Mouse (Mus musculus) right cerebral cortex, postnatal 36 days (tissue): ENCODE data around the gene Morn5.

ENCODE experiments used
- DNase-seq, 2 experiments: peaks; one replicate each; pipeline ENCODE4 v3.0.0; 2022; ENCODE audit warnings: low spot score in 2 of 2, mixed read lengths in 1 of 2

Morn5 gene

DNA sequence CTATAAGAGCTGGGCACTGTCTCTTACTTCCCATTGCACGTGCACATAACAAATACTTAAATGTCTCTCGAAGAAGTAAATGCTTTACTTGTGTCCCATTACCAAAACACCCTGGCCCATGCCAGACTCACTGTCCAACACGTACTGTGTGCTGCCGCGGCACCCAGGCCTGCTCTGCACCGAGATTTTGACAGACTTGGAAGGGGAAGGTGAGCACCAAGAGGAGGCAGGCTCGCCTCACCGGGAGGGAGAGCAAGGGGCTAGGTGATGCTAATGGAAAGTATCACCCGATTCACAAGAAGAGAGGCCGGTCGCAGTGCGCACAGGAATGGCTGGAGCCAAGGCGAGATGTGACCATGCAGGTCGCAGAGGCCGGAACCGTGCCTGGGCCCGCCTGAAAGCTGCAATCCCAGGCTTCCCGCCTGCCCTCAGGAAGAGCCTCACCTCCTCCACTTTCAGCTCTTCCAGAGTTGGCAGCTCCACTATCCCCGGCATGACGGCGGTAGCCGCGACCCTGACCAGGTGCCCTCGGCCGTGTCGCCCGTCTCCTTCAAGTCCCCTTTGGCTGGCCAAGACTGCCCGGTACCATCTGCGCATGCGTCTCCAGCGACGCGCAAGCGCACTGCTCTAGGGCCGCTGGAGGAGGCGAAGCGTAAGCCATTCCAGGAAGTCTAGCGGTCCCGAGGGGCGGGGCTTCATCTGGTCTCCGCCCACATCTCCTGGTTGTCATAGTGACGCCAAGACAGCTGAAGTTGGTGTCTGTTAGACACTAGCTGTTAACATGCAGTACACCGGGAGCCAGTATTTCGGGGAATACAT, at the start of gene Morn5, which contains the start of gene Ndufa8:
Gene Morn5, plus strand, starts transcription at position 711 of the 819 bp plus-strand sequence.
Gene Ndufa8, minus strand, starts transcription at position 659 of the 819 bp plus-strand sequence.
- peak; percentile 95 to 97 for DNase-seq

DNA sequence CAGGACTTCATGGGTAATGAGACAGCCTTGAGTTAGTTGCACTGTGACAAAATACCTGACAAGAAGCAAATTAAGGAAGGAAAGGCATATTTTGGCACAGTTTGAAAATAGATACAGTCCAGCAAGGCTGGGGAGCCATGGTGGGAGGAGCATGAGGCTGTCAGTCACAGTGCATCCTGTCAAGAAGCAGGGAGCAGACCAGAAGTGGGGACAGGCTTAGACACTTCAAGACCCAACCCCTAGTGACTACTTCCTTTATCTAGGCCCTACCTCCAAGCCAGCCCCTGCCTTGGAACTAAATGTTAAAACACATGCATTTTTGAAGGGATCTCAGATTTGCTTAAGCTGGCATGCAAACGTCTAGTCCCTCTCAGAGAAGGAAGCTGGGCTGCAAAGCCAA, 48.9 kb upstream of the Morn5 start:
- DNase-seq, result no peak

DNA sequence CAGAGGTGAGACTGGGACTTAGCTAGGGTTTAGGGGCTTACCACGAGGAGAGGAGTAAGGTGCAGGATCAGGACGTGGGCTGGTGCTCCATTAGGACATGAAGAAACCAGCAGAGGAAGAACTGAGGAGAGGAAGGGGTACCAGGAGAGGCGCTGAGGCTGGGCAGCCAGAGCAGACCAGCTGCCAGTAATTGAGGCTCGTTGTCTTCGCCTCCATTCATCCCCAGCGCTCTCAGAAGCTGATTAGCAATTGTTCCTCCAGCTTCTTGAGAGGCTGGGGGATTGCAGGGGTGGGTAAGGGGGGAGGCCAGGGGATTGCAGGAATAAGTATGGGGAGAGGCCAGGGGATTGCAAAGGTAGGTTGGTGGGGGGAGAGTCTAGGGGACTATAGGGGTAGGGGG, 47.1 kb upstream of the Morn5 start:
- no peak for DNase-seq

DNA sequence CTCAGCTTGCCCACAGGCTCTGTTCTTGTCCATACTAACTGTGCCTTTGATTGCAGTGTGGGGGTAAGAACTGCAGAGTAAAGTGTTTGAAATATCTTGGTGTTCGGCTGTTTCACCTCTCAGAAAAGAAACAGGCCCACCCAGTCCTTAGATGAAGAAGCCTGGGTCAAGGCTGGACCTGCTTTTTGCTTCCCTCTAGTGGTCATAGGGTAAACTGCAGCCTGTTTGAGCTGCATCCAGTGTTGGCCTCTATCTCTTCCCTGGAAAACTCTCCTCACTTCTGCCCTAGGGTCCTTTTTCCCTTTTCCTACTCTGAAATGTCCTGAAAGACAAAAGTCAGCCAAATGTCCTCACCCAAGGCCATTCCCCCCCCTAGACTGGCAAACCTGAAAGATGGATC, 41.2 kb upstream of the Morn5 start:
- DNase-seq, result no peak

DNA sequence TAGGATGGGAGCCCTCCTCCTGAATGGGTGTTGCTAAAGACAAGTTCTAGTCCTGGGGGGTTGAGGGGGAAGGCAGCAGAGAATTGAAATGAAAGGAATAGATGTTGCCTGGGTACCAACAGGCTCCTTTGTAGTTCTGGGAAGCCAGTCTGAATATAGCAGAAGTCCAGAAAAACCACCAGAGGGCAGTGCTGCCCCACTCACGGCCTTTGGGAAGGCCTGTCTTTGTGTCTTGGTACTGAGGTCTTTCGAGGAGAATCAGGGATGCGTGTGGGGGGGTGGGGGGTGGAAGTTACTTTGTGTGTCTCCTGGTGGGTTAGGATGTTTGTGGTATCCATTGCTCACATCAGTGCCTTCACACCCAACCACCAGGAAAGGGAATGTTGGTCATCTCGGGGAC, 39.9 kb upstream of the Morn5 start:
- no peak for DNase-seq

DNA sequence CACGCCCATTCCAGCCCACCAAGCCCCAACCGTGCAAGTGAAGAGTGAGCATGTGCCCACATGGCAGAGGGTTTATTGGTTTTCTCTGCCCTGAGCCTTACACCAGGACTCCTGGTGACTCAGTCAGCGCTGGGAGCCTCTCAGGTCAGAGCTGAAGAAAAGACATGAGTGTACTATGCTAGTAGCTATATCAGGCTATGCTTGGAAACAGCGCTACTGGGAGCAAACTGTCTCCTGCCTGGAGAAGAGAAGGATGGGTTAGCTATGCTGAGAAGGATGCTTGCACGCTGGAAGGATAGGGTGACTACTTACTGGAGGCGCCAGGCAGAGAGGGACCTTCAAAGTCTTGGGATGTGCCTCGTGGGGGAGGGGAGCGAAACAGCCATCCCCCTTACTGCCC, 38.7 kb upstream of the Morn5 start:
- DNase-seq, result no peak

DNA sequence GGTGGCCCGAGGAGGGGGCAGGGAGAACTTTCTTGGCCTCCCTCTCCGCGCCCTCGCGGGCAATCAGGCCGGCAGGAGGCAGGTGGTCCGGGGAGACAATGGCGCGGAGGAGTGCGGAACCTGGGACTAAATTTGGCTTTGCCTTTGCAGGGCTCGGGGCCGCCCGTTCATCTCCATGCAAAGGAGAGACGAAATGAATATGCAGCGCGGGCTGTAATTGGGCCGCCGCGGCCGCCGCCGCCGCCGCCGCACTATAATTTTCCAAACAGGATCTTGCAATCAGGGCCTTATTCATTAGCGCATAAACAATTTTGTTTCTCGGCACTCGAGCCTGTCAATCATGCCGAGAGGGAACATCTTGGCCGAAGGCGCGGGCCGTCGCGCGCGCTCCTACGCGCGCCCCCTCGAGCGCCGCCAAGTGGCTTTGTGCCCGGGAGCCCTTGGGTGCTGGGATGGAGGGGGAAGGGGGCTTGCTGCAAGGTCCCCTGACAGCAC, 37.9 kb upstream of the Morn5 start:
- DNase-seq, result peak; percentile 50 to 52

DNA sequence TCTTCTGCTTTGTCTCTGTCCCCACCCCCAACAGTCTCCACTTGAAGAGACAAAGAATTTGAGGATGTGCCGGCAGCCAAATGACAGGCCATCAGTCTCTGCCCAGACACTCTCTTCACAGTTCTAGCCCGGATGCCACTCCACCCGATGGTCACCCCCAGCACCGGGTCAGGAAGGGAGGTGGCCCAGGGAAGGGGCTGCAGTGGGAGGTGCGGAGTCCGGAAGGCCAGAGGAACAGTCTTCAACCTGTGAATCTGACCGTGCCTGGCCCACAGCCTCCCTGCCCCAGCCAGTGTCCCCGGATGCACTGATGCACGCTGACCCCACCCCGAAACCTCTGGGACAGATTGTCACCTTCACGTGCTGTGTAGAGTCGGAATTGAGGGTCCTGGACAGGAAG, 36.2 kb upstream of the Morn5 start:
- no peak for DNase-seq

DNA sequence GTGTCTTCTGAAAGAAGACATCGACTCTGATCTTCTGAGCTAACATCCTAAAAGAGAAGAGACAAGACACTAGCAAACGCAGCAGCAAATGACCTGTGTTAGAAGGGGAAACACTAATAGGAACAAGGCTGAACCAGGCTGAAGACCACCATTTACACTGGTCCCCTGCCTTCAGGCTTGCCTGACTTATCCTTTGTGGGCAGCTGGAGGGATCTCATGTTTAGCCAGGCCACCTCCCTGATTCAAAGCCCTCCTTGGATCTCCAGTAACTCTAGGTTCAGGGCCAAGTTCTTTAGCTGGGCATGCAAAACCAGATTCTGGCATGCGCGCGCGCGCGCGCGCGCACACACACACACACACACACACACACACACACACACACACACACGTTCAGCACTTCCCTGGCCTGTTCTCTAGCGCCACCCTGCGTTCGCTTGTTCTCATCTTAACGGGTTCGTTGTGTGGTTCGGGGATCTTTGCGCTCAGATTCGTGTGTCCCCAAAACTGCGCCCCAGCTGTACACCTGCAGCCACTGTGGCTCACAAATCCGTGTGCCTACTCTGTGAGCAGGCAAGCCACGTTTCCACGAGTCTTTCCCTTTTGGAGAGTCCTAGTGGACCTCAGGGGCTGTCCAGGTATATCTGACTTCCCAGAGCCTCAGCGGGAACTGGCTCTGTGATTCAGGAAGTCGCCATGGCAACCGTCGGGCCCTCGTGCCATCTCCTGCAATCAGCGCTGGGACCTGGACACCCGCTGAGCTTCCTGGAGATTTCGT, 27.7 kb upstream of the Morn5 start:
- DNase-seq, result peak; percentile 66 to 78

DNA sequence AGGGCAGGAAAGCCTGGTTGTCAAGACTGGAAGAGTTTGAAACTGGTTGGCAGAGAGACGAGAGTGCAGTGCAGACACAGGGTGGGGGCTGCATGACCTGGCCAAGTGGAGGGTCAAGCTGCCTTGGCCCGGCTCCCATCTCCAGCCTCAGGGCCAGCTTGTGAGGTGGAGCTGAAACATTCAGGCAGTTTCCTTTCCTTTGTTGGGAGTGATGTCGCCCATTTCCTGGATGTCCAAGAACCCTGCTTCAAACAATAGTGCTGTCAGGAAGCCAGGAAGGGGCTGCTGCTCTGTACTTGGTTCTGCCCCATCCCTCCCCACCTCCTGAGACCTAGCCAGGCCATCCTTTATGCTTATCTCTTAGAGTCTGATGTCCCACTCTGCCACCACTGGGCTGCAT, 26.0 kb upstream of the Morn5 start:
- DNase-seq, result no peak

DNA sequence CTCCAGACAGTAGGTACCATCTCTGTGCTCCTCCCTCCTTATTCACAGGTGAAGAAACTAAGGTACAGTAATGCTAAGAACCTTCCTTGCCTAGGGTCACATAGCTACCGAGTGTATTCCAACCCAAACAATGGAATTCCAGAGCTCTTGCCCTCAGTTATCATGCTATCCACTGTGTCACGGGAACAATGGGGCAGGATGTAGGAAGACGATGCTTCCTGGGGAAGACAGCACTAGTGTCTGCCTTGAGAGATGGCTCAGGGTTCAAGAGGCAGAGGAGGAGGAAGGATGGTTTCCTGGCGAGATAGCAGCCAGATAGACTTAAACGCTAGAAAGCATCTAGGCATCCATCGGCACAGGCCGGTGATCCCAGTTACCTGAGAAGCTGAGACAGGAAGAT, 16.4 kb upstream of the Morn5 start:
- no peak for DNase-seq

DNA sequence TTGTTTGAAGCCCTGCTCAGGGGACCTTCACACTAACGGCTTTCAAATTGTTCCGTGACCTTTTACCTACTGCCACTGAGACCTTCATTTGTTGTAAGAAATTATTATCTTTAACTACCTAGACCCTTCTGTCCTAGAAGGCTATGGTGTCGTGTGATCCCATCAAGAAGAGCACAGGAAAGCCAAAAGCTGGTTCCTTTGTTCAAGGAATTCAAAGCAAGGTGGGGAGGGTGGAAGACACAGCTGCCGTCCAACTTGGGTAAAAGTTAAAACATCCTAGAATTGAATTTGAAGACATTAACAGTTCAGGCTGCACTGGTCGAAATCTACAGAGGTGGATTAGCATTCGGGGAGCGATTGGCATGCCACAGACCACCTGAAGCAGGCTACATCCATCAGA, 15.3 kb upstream of the Morn5 start:
- DNase-seq, result no peak

DNA sequence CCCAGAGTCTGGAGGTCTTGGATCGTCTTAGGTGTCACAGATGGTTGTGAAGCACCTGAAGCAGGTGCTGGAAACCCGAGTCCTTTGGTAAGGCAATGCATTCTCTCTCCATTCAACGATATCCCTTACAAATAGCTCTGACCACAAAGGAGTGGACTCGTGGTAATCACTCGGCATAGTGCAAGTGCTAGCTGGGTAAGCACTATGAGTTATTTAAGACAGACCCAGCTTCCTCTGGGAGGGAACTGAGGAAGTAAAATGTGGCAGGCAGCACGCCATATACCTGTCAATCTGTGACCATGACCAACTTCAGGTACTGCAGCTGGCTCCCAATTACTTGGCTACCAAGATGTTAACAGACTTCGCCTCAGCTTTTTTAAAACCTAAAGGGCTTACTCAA, 14.4 kb upstream of the Morn5 start:
- no peak for DNase-seq

DNA sequence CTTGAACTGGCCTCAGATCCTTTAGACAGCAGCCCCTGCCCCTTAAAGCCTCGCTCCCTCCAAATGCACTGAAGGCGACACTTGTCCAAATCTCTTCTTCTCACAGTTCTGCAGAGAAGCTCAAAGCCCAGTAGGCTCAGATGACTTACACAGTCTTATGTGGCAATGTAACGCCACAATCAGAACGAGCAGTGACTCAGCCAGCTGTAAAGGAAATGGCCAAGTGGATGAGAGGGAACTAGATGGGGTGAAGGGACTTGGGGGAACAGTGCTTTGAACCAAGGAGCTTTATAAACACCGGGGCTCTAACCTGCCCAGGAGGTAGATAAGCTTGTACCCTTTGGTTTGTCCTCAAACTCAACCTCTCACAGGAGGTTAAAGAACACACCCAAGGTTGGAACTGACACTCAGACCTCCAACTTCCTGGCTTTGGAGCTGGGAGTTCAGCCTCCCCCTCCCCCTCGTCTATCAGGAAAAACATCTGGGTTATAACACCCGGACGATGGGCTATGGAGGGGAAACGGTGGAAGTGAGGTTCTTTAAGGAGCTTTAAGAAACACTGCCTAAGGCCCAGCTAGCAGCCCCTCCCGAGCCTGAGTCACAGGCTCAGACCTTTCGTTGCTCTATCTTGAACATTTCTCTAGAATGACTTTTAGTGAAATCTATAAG, 13.7 kb upstream of the Morn5 start:
- DNase-seq, result no peak

DNA sequence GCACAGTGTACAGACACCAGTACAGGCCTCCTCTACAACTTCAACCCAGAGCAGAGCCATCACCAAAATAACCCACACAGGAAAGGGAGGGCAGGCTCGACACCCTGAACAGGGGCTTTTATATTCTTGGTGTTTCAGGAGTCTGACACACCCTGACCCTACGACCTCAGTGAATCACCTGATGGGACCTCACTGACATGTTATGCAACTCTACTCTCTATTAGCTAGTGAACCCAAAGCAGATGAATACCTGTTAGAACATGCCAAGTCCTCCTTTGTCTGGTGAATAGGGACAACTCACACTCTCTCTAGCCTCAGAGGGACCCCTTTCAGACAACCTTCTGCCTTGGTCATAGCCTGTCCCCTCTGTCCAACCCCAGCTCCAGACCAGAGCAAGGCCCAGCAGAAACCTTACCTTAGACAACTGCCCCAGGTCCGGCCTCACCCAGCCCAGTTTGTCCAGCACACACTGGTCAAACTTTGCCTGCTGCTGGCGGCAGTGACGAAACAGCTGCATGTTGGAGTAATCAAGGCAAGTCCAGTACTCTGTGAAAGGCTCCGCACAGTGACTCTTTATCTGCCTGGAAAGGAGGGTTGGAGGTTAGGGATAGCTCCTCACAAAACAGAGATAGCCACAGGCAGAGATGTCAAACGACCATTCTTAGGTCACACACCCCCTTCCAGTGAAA, 9.8 kb upstream of the Morn5 start:
- DNase-seq, result no peak

DNA sequence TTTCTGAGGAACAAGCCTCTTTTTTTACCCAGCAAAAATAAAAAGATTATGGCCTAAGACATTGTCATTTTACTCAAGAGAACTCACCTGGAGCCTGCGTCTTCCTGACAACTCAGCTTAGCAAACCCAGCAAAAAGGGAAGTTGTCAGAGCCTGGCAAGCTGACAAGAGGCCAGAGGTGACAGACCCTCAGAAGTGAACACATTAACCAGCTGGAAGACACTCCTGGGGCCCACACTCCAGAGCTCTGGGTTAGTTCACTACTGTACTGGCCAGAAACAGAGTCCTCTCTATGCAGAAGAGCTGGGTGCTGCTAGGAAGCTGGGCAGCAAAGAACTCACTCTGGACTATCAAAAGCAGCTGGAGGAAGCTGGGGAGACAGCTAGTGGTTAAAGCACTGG, 8.4 kb upstream of the Morn5 start:
- DNase-seq, result no peak

DNA sequence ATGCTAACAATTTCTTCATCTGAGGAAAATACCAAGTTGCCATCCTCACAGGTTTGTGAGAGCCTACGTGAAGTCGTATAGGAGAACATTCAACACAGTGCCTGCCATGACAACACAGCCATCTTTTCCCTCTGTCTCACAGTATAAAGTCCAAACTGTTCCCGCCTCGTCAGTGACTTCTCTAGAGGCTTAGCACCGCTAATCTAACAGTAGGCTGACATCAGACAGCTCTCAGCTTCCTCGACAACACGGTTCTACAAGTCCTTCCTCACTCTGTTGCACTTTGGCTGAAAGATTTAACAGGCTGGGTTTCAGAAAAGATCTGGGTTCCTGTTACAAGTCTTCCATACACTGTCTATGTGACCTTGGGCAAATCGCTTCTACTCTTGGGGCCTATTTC, 1.1 kb upstream of the Morn5 start:
- no peak for DNase-seq

DNA sequence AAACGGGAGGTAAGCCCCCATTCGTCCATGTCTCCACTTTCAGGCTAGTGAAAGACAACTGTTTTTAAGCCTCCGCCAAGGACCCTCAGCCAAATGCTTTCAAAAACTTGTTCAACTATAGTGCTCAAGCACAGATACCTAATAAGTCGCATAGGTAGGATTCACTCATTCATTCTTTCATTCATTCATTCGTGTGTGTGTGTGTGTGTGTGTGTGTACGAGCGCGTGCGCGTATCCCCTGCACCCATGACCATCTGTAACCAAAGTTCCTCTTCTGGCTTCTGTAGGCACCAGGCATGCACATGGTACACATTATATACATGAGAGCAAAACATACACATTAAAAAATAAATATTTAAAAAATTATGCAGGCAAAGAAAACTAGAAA, 303 bp downstream of the Morn5 start:
- DNase-seq, result no peak

DNA sequence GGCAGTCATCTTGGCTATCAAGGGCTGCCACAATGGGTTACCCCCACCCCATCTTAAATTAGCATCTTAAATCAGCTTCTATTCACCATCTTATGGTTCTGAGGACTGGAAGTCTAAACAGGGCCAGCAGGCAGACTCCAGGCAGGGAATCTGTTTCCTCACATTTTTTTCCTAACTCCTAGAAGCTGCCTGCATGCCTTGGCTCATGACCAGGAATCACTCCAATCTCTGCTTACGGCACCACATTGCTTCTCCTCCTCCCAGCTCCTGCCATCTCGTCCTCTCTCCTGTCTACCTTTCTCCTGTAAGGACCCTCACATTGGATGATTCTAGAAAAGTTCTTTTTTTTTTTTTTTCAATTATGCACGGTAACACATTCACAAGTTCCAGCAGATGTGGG, 4.0 kb downstream of the Morn5 start:
- DNase-seq, result no peak

DNA sequence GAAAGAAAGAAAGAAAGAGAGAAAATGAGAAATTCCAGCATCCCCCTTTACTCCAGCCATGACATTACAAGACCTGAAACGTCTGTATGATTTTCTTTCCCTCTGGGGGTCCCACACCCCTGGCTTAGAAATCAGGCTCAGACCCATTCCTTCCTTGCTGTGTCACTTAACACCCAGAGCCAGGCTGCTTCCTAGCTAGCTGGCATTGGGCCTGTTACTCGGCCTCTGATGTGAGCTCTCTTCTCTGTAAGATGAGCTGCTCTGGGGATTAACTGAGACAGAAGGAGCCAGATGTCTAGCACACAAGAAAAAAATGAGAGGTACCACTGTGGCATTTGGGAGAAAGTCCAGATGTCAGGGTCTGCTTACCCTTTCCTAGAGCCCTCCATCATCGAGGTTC, 7.0 kb downstream of the Morn5 start:
- no peak for DNase-seq

DNA sequence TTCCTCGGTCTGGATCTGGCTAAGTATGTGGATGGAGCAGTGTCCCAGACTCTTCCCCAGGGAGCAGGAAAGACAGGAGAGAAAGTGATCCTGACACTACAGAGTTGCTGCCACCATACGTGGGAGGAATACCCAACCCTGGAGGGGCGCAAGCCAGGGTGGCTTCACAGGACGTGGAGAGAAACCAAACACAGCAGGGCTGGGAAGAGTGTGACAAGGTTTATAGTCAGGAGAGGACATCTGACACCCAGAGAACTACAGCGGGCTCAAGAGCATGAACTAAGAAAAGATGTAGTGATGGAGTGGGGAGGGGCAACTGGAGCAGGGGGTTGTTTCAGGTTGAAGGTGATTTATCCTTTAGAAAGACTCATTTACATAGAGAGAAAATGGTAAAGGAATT, 12.2 kb downstream of the Morn5 start:
- no peak for DNase-seq

DNA sequence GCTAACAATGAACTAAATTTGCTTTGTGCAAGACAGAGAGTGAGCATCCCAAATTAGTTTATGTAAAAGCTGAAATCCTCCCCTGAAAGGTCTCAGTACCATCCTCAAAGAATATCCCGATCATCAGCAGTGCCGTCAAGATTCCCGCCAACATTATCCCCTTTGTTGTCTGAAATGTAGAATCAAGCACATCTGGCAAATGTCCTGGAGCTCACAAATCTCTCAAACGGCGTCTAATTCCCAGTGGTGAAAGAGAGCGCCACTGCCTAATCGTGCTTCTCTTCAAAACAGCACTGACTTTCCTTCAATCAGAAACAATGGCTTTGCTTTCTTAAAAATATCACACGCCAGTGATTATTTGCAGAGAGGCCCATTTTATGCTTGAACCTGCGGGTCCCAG, 17.9 kb downstream of the Morn5 start:
- DNase-seq, result no peak
